Mouse (Mus musculus): ENCODE results near the gene Aunip. TPM values are rescaled to one million over a fixed set of nuclear protein-coding genes. Genes with fewer than 3 reads are reported as not detected.

The Aunip gene
- polyA plus RNA-seq (2015; fragmentation: Nextera tagmentation; extraction: Ambion mirVana), result 6.9 and 7.1 TPM in 2 replicates

DNA sequence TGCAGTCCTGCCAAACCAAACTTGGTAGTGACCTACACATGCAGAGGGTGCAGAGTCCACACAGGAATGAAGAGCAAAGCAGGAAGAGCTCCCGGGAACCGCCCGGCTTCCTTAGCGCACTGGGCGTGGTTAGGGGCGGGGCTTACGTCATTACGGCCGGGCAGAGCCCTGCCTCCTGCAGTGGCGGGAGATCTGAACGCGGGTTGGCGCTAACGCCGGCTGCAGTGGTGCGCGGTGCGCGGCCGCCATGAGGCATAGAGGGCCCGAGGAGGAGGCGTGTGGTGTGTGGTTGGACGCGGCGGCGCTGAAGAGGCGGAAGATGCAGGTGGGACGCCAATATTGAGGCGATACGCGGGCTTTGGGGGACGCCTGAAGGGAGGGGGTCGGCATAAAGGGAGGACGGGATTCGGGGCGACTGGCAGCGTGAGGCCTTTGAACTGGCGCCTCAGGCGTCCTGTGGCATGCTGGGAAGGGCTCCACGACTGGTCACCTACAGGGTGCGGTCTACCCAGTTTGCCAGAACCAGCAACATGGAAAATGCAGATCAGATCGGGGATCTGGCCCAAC, at the start of gene Aunip:
TSS of gene Aunip (plus strand) at position 155 of the 567 bp plus-strand sequence.
- WGBS (ENCODE audit: insufficient replicate concordance), result 2% methylated on average over 42 of the region's 42 CpGs
- Histone ChIP-seq H3K36me3 (replicated peaks; ENCODE audit: insufficient read depth, low read length) (peaks cover 10% of the 10 kb centered on the region; the same call in 1 of the 2 replicates), H3K4me2 (ENCODE audit: low read depth, low read length) (peak within 1 kb of the TSS; percentile 96), H3K4me1 (ENCODE audit: insufficient read depth) (peaks cover 37% of the 10 kb centered on the region), H3K27ac (ENCODE audit: low read depth) (peak within 1 kb of the TSS; percentile 68), H3K9ac (replicated peaks) (peak within 1 kb of the TSS; percentile 74), H3K27me3 (ENCODE audit: insufficient read depth, low read length) (no peaks in the 10 kb centered on the region), H3K4me3 (ENCODE audit: low read depth, low read length) (peak within 1 kb of the TSS; percentile 70), H3K9me3 (ENCODE audit: low read length) (no peaks in the 10 kb centered on the region)
- ATAC-seq (peak; percentile 89), DNase-seq (peak; percentile 97)
- TF ChIP-seq EP300 (IDR thresholded peaks at IDR 0.05; ENCODE audit: low read depth) (no peak), CTCF (IDR thresholded peaks at IDR 0.05; ENCODE audit: low read depth) (peak; percentile 15; the same call in 1 of the 2 replicates)

DNA sequence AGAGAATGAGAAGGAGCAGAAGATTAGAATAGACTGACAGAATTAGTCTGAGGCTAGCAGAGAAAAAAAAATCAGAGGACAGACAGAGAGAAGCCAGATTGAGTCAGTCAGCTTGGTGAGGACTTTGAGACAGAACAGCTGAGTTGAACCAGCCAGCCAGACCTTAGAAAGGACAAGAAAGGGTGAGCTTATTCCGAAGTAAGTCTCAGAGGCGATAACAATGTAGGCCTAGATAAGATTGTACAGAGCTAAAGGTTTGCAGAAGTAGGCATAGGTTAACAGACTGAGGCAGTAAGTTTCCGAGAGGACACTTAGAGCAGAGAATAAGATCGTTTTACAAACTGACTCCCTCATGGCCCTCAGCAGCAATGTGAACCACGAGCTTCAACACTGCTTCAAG, 49.5 kb upstream of the Aunip start:
- no peak for ATAC-seq
- TF ChIP-seq CTCF (IDR thresholded peaks at IDR 0.05; ENCODE audit: low read depth), result no peak
- no peak for TF ChIP-seq EP300 (IDR thresholded peaks at IDR 0.05; ENCODE audit: low read depth)
- DNase-seq, result no peak
- Histone ChIP-seq H3K9ac (replicated peaks) (no peak overlapping the region), H3K9me3 (ENCODE audit: low read length) (no peaks in the 10 kb centered on the region), H3K4me3 (ENCODE audit: low read depth, low read length) (no peak overlapping the region), H3K27ac (ENCODE audit: low read depth) (no peak overlapping the region), H3K36me3 (replicated peaks; ENCODE audit: insufficient read depth, low read length) (no peaks in the 10 kb centered on the region), H3K4me2 (ENCODE audit: low read depth, low read length) (no peak overlapping the region), H3K27me3 (ENCODE audit: insufficient read depth, low read length) (no peaks in the 10 kb centered on the region), H3K4me1 (ENCODE audit: insufficient read depth) (peaks cover 4% of the 10 kb centered on the region; the same call in 1 of the 2 replicates)
- WGBS (ENCODE audit: insufficient replicate concordance), result 66% methylated on average over 5 of the region's 5 CpGs

DNA sequence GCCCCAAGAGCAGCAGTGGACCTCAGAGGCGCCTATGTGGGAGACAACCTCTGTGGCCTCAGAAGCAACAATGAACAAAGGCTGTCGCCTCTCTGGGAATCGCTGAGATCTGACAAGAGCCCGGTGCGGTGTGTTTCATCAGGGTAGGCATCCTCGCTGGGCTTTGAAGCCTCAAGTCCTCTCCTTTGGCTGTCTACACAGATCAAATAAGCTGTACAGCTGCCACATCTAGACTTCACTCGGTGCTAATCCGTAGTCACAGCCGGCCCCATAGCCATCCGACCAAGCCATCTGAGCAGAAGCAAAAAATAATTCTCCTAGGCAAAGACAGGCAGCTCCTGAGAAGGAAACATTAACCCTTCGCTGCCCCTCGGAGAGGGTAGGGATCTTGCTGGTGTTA, 45.0 kb upstream of the Aunip start:
- H3K27me3 ChIP-seq (ENCODE audit: insufficient read depth, low read length), result no peaks in the 10 kb centered on the region
- no peak for TF ChIP-seq EP300 (IDR thresholded peaks at IDR 0.05; ENCODE audit: low read depth)
- no peak for TF ChIP-seq CTCF (IDR thresholded peaks at IDR 0.05; ENCODE audit: low read depth)
- H3K9ac ChIP-seq (replicated peaks), result no peak overlapping the region
- H3K4me2 ChIP-seq (ENCODE audit: low read depth, low read length), result no peak overlapping the region
- H3K4me1 ChIP-seq (ENCODE audit: insufficient read depth), result peaks cover 21% of the 10 kb centered on the region
- H3K36me3 ChIP-seq (replicated peaks; ENCODE audit: insufficient read depth, low read length), result peaks cover 1% of the 10 kb centered on the region
- 71% methylated on average over 12 of the region's 12 CpGs for WGBS (ENCODE audit: insufficient replicate concordance)
- H3K27ac ChIP-seq (ENCODE audit: low read depth), result no peak overlapping the region
- H3K4me3 ChIP-seq (ENCODE audit: low read depth, low read length), result no peak overlapping the region
- ATAC-seq (no peak), DNase-seq (no peak)
- H3K9me3 ChIP-seq (ENCODE audit: low read length), result no peaks in the 10 kb centered on the region

DNA sequence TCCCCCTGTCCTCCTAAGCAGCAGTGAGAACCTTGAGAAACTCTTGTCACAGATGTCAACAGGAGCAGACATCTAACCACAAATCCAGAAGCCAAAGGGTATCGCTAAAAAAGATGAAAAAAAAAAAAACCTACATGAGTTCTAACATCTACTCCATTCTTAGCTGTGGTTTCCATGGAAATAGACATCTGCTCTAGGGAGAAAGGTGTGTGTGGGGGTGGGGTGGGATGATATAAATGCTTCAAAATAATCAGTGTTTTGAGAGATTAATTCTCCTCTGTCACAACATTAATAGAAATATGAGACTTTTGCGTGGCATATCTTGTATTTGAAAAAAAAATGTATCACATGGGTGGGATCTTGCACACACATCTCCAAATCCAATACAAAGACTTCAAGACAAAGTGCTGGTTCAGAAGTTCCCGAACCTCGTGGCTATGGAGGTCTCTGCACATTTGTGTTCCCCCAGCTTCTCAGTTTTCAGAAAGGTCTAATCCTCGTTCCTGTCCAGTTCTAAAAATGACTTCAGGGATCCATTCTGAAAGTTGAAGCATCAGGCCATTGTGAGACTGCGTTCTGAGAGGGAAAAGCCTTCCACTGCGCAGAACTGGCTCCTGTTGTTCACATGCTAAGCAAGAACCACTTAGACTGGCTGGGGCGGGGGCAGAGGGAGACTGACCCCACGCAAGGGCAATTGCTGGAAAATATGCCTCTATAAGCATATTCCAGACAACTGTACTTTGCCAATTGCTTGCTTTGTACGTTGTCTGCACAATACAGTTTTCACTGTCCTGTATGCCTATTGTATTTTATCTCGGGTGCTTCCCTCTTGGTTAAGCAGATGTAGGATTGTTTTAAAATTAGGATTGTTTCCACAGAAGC, 44.2 kb upstream of the Aunip start:
- Histone ChIP-seq H3K36me3 (replicated peaks; ENCODE audit: insufficient read depth, low read length) (peaks cover 9% of the 10 kb centered on the region), H3K4me2 (ENCODE audit: low read depth, low read length) (no peak overlapping the region; the same call in 1 of the 2 replicates), H3K4me1 (ENCODE audit: insufficient read depth) (peaks cover 21% of the 10 kb centered on the region), H3K9ac (replicated peaks) (peak overlapping the region; percentile 83; the same call in 1 of the 2 replicates), H3K27me3 (ENCODE audit: insufficient read depth, low read length) (no peaks in the 10 kb centered on the region), H3K4me3 (ENCODE audit: low read depth, low read length) (no peak overlapping the region), H3K9me3 (ENCODE audit: low read length) (no peaks in the 10 kb centered on the region), H3K27ac (ENCODE audit: low read depth) (no peak overlapping the region)
- TF ChIP-seq CTCF (IDR thresholded peaks at IDR 0.05; ENCODE audit: low read depth), result no peak
- ATAC-seq, result no peak
- DNase-seq, result no peak
- 66% methylated on average over 11 of the region's 11 CpGs for WGBS (ENCODE audit: insufficient replicate concordance)

DNA sequence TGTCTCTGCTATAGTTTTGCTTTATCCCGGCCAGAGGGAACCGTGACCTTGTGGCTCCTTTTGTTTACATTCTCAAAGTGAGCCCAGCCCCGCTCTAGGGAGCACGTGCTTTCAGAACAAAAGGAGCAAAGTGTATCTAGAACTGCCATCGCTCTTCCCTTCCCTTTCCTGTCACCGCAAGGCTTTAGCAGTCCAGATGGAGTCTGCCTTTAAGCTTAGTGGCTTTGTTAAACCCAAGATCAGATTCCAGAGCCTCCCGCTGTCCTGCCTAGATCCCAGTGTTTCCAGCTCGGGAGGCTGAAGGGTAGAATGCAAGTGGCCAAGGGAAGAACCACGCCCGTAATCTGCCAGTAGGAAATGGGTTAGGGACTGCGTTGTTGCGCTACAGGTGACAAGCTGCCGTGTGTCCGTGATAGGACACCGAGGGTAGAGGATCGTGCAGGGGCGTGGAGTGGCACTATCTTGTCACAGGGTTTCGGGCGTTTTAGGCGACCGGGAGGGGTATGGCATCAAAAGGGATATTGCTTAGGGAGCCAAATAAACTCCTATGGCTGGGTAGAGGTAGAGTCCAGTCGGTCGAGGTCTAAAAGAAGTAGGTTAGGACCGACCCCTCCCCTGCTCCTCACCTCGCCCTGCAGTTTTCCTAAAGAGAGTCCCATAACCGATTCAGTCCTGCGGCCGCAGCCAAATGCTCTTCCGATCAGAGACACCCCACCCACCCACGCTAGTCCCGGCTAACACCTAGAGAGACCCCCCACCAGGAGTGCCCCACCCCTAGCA, 43.2 kb upstream of the Aunip start:
- H3K9me3 ChIP-seq (ENCODE audit: low read length), result no peaks in the 10 kb centered on the region
- peaks cover 17% of the 10 kb centered on the region for H3K36me3 ChIP-seq (replicated peaks; ENCODE audit: insufficient read depth, low read length)
- no peak overlapping the region; the same call in 1 of the 2 replicates for H3K27ac ChIP-seq (ENCODE audit: low read depth)
- H3K4me1 ChIP-seq (ENCODE audit: insufficient read depth), result peaks cover 21% of the 10 kb centered on the region
- peak overlapping the region; percentile 96 for H3K4me2 ChIP-seq (ENCODE audit: low read depth, low read length)
- DNase-seq (peak; percentile 31), ATAC-seq (peak; percentile 15)
- H3K9ac ChIP-seq (replicated peaks), result peak overlapping the region; percentile 83
- H3K4me3 ChIP-seq (ENCODE audit: low read depth, low read length), result peak overlapping the region; percentile 83
- no peaks in the 10 kb centered on the region for H3K27me3 ChIP-seq (ENCODE audit: insufficient read depth, low read length)
- TF ChIP-seq CTCF (IDR thresholded peaks at IDR 0.05; ENCODE audit: low read depth) (no peak), EP300 (IDR thresholded peaks at IDR 0.05; ENCODE audit: low read depth) (no peak)
- WGBS (ENCODE audit: insufficient replicate concordance), result under 1% methylated on average over 31 of the region's 31 CpGs

DNA sequence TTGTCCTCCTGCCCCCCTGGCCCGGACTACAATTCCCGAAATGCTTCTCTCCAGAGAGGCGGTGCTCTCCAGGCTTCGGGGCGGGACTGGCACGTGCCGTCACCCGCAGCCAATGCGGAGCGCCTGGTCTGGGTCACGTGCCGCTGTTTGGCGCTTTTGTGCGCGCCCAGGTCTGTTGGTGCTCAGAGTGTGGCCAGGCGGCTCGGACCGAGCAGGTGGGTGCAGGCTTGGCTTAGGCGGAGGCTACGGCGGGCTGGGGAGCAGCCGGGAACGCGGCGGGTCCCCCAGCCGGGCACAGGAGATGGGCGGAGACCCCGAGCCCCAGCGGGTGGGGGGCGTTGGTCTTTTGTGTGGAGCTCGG, 42.6 kb upstream of the Aunip start, which contains the start of gene Stmn1:
TSS of gene Stmn1 (plus strand) at position 106 of the 361 bp plus-strand sequence.
- Histone ChIP-seq H3K27me3 (ENCODE audit: insufficient read depth, low read length) (no peaks in the 10 kb centered on the region), H3K9me3 (ENCODE audit: low read length) (no peaks in the 10 kb centered on the region), H3K27ac (ENCODE audit: low read depth) (peak within 1 kb of the TSS; percentile 93), H3K9ac (replicated peaks) (peak within 1 kb of the TSS; percentile 83), H3K4me2 (ENCODE audit: low read depth, low read length) (peak within 1 kb of the TSS; percentile 96), H3K4me1 (ENCODE audit: insufficient read depth) (peaks cover 21% of the 10 kb centered on the region), H3K4me3 (ENCODE audit: low read depth, low read length) (peak within 1 kb of the TSS; percentile 83), H3K36me3 (replicated peaks; ENCODE audit: insufficient read depth, low read length) (peaks cover 18% of the 10 kb centered on the region)
- ATAC-seq, result peak; percentile 91
- WGBS (ENCODE audit: insufficient replicate concordance), result 0% methylated on average over 29 of the region's 31 CpGs
- TF ChIP-seq CTCF (IDR thresholded peaks at IDR 0.05; ENCODE audit: low read depth) (no peak), EP300 (IDR thresholded peaks at IDR 0.05; ENCODE audit: low read depth) (no peak)
- peak; percentile 96 for DNase-seq
